Mouse (Mus musculus) bone marrow macrophage, adult 2 months (primary cell): ENCODE measurements at regions not wholly inside any gene's neighbourhood (a gene's known extent, or its start where the extent isn't known, plus 50 kb on each side); places are given as distances from the start of the nearest gene placed in this dataset.

ENCODE experiments used
- H3K27ac ChIP-seq: 2 replicates; pipeline ENCODE4 v1.5.1; 2012; ENCODE audit warnings: low read depth, low read length; ENCODE audit not compliant: insufficient read depth
- H3K4me1 ChIP-seq: 2 replicates; pipeline ENCODE4 v1.6.1; 2012; ENCODE audit warnings: low read length; ENCODE audit not compliant: control insufficient read depth, insufficient read depth
- H3K4me3 ChIP-seq: 2 replicates; pipeline ENCODE4 v1.5.1; 2012; ENCODE audit warnings: mild to moderate bottlenecking, low read length, moderate library complexity; ENCODE audit not compliant: insufficient read depth
- CTCF ChIP-seq: IDR thresholded peaks from 2 replicates; pipeline ENCODE4 v1.5.1; 2012; ENCODE audit warnings: low read depth, mild to moderate bottlenecking, low read length, moderate library complexity
- POLR2A ChIP-seq: IDR thresholded peaks from 2 replicates; pipeline ENCODE4 v1.6.1; 2012; ENCODE audit warnings: mild to moderate bottlenecking, low read depth, low read length, borderline replicate concordance

DNA sequence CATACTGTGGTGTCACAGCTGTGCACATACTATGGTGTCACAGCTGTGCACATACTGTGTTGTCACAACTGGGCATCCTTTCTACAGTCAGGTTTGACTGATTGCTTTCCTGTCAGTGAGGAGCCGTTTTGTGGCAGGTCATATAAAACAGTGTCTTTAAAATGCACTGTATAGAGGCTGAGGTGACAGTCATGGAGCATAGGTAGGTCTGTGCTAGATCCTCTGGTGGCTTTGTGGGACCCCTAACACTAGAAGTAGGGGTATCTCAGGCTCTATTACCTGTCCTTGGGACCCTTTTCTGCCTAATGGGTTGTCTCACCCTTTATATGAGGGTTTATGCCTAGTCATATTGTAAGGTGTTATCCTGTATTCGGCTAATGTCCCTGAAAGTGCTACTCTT is 132.4 kb upstream of the Map3k7 start:
- Histone ChIP-seq H3K4me3 (no peak overlapping the region), H3K4me1 (no peaks in the 10 kb centered on the region), H3K27ac (no peak overlapping the region)
- TF ChIP-seq POLR2A: no peak
- no peak for TF ChIP-seq CTCF

GRCm38 (mm10) chr4:31833828-31834227 is 130.1 kb upstream of the Map3k7 start:
- H3K4me1 ChIP-seq: no peaks in the 10 kb centered on the region
- no peak overlapping the region for H3K27ac ChIP-seq
- no peak overlapping the region for H3K4me3 ChIP-seq
- TF ChIP-seq POLR2A (no peak), CTCF (no peak)

DNA sequence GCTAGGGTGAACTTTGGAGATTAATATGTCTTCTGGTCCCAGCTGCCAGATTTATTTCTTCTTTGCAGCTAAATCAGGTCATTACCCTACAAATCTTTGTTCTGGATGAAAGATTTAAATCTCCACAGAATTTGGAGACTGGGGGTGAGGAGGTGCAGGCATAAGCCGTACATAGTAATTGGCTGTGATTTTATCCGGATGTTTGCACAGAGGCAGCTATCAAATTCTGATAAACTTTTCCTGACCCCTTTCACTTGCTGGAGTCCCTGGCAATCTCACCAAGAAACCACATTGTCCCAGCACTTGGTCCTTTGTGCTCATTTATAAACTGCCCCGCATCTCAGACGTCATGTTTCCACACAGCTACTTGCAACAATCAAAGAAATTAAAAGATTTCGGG is 128.8 kb upstream of the Map3k7 start:
- no peak for TF ChIP-seq CTCF
- Histone ChIP-seq H3K4me1 (no peaks in the 10 kb centered on the region), H3K27ac (no peak overlapping the region), H3K4me3 (no peak overlapping the region)

DNA sequence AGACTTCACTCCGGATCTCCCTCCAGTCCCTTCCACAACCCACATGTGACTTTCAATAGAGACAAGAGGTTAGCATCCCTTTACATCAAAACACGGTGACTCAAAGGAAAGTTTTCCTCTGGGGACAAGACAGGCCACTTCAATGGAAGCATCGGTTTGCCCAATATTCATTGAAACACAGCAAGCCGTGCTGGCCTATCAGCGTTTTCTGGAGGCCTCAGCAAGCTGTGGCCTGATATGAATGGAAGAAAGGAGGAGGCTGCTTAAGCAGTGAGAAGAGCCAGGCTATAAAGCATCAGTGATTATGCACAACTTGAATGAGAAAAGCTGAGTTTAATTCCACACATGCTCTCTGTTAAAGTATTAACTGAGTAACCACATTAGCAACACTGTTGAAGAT is 125.3 kb upstream of the Map3k7 start:
- Histone ChIP-seq H3K27ac (no peak overlapping the region), H3K4me3 (no peak overlapping the region), H3K4me1 (no peaks in the 10 kb centered on the region)
- TF ChIP-seq POLR2A (no peak), CTCF (no peak)

DNA sequence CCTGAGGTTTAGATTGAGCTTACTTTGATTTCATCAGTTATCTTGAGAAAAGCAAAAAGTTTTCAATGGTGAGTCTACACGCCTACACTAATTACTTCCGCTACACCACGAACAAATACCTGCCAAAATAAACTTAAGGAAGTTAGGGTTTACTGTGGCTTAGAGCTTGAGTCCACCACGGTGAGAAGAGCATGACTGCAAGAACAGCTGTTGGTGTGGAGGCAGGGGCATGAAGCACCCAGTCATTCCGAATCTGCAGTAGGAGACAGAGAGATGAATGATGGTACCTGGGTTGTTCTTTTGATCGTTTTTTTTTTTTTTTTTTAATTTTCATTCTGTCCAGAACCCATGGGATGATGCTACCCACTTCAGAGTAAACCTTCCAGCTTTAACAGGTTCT is 114.1 kb upstream of the Map3k7 start:
- Histone ChIP-seq H3K4me1 (no peaks in the 10 kb centered on the region), H3K27ac (no peak overlapping the region), H3K4me3 (no peak overlapping the region)
- TF ChIP-seq CTCF: no peak
- no peak for TF ChIP-seq POLR2A

DNA sequence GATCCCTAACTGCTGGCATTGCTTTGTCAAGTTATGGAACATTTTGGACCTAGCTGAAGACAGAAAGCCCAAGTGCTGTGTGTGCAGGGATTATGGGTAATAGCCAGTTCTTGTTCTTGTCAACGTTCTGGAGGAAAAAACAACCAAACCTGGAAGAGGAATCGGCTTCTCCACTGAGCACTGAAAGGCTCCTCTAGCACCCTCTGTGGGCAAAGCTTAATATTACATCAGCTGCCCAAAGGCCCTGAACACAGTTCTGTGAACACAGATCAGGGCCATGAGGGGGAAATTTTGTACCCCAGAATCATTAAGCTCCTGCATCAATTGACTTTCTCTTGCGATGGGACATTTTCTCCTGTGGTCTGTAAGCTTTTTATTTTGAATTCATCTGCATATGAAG is 112.9 kb upstream of the Map3k7 start:
- TF ChIP-seq CTCF (no peak), POLR2A (no peak)
- H3K27ac ChIP-seq: no peak overlapping the region
- H3K4me1 ChIP-seq: no peaks in the 10 kb centered on the region
- no peak overlapping the region for H3K4me3 ChIP-seq

DNA sequence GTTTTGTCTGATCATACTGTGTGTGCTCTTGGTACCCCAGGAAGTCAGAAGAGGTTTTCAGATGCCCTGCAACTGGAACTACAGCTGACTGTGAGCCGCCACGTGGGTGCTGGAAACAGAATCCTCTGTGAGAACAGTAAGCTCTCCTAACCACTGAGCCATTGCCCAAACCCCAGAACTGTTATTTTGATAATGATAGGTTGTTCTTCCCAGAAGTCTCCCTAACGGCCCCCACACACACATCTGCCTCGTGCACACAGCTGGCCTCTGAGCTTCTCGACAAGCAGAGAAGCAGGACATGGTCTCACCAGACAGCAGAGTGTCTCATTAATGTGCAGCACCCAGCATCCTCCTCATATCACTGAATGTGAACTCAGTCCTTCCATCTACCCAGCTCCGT is 110.0 kb upstream of the Map3k7 start:
- no peak overlapping the region for H3K4me3 ChIP-seq
- TF ChIP-seq POLR2A (no peak), CTCF (no peak)
- H3K4me1 ChIP-seq: no peaks in the 10 kb centered on the region
- H3K27ac ChIP-seq: no peak overlapping the region

DNA sequence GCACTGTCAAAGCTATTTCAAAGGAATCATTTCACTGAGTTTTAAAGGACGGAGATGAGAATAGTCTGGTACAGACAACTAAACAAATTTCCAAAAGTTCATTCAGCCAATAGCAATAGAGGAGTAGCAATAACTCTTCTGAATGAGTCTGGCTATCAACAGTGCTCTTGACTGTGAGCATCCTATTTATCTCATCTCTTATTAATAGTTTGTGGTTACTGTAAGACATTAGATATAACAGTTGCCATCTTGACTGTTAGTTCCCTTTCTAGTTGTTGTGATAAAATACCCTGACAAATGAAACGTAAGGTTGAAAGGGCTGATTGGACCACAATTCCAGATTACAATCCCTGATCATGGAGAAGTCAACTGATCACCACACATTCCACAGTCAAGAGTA is 103.5 kb upstream of the Map3k7 start:
- Histone ChIP-seq H3K4me1 (no peaks in the 10 kb centered on the region), H3K27ac (no peak overlapping the region), H3K4me3 (no peak overlapping the region)
- TF ChIP-seq CTCF: no peak

GRCm38 (mm10) chr4:31861172-31861571 is 102.7 kb upstream of the Map3k7 start:
- H3K4me1 ChIP-seq: no peaks in the 10 kb centered on the region
- no peak overlapping the region for H3K4me3 ChIP-seq
- TF ChIP-seq CTCF: no peak
- no peak for TF ChIP-seq POLR2A
- no peak overlapping the region for H3K27ac ChIP-seq

DNA sequence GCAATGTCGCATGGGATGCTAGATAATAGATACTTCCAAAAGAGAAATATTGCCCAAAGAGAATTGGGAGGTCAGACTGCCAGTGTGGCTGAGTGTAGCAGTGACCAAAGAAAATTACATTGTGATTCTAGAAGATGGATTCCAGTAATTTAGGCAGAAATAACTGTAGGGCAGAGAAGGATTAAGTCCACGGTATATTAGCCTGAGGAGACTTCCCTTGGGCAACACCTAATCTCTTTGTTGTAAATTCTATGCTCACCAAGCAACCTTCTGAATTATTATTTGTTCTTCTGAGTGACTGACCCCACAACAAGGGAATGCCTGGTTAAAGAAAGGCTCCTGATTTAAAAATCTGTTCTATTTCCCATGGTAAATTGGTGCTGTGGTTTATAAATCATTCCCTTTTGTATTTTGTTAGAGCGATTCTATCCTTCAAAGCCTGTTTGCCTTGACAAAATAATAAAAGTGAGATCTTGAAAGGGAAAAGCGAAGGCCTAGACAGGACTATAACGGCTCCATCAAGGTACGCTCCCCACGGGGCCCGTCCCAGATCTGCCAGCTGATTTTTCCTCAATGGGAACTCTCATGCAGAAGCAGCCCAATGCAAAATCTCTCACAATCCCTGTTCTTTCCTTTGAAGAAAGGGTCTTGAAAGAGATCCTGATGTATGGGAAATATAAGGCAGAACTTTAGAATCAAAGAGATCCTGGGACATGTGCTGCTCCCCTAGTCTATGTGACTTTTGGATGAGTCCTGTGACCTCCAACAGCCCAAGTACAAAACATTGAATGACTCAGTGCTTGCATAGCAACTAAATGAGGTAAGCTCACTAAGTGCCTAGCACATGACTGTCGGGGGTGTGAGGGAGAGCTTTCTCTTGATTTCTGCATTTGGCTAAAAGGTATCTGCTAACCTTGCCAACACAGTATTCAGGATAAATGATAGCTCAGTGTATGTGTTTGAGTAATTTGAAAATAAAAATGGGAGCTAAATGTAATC is 90.6 kb upstream of the Map3k7 start:
- TF ChIP-seq CTCF (no peak), POLR2A (no peak)
- H3K4me3 ChIP-seq: no peak overlapping the region
- H3K27ac ChIP-seq: no peak overlapping the region
- no peaks in the 10 kb centered on the region for H3K4me1 ChIP-seq

GRCm38 (mm10) chr4:31877389-31877788 is 86.5 kb upstream of the Map3k7 start:
- Histone ChIP-seq H3K4me3 (no peak overlapping the region), H3K4me1 (no peaks in the 10 kb centered on the region), H3K27ac (no peak overlapping the region)
- TF ChIP-seq CTCF (no peak), POLR2A (no peak)
